Mouse (Mus musculus): ENCODE measurements around the gene Rint1.

Gene Rint1

GRCm38 (mm10) chr5:23787536-23788389 lies at the start of gene Rint1:
TSS of gene Rint1 (plus strand) at chr5:23787711.
- DNase-seq (ENCODE audit: low read depth) = peak; percentile 91

- no peak for DNase-seq (ENCODE audit: low read depth)
Observed at GRCm38 (mm10) chr5:23743261-23743660, 44.2 kb upstream of the Rint1 start.

GRCm38 (mm10) chr5:23749882-23750281 lies 37.6 kb upstream of the Rint1 start:
- no peak for DNase-seq (ENCODE audit: low read depth)

- no peak for DNase-seq (ENCODE audit: low read depth)
Observed at GRCm38 (mm10) chr5:23755591-23755990, 31.9 kb upstream of the Rint1 start.

- DNase-seq (ENCODE audit: low read depth) = no peak
Observed at GRCm38 (mm10) chr5:23756368-23756767, 31.1 kb upstream of the Rint1 start.

- no peak for DNase-seq (ENCODE audit: low read depth)
Observed at GRCm38 (mm10) chr5:23758633-23759032, 28.9 kb upstream of the Rint1 start.

- DNase-seq (ENCODE audit: low read depth) = no peak
Observed at GRCm38 (mm10) chr5:23762531-23762930, 25.0 kb upstream of the Rint1 start.

- no peak for DNase-seq (ENCODE audit: low read depth)
Observed at GRCm38 (mm10) chr5:23764557-23764956, 23.0 kb upstream of the Rint1 start.

- DNase-seq (ENCODE audit: low read depth) = peak; percentile 67
Observed at GRCm38 (mm10) chr5:23771105-23771504, 16.4 kb upstream of the Rint1 start.

- DNase-seq (ENCODE audit: low read depth) = no peak
Observed at GRCm38 (mm10) chr5:23774186-23774585, 13.3 kb upstream of the Rint1 start.

GRCm38 (mm10) chr5:23780516-23780915 lies 7.0 kb upstream of the Rint1 start:
- DNase-seq (ENCODE audit: low read depth) = no peak

GRCm38 (mm10) chr5:23781172-23781571 lies 6.3 kb upstream of the Rint1 start:
- no peak for DNase-seq (ENCODE audit: low read depth)

GRCm38 (mm10) chr5:23782051-23782810 lies 5.3 kb upstream of the Rint1 start:
- DNase-seq (ENCODE audit: low read depth) = no peak

GRCm38 (mm10) chr5:23782931-23783877 lies 4.3 kb upstream of the Rint1 start, which contains the start of gene Pus7:
TSS of gene Pus7 (minus strand) at chr5:23783711.
- DNase-seq (ENCODE audit: low read depth) = peak; percentile 82

GRCm38 (mm10) chr5:23788390-23788830 lies 899 bp downstream of the Rint1 start:
- no peak for DNase-seq (ENCODE audit: low read depth)

- peak; percentile 67 for DNase-seq (ENCODE audit: low read depth)
Observed at GRCm38 (mm10) chr5:23789078-23789612, 1.6 kb downstream of the Rint1 start.

GRCm38 (mm10) chr5:23792726-23793125 lies 5.2 kb downstream of the Rint1 start:
- no peak for DNase-seq (ENCODE audit: low read depth)

- DNase-seq (ENCODE audit: low read depth) = no peak
Observed at GRCm38 (mm10) chr5:23814841-23815240, 27.3 kb downstream of the Rint1 start.

- DNase-seq (ENCODE audit: low read depth) = no peak
Observed at GRCm38 (mm10) chr5:23816681-23817080, 29.2 kb downstream of the Rint1 start.

- no peak for DNase-seq (ENCODE audit: low read depth)
Observed at GRCm38 (mm10) chr5:23822306-23822705, 34.8 kb downstream of the Rint1 start.

GRCm38 (mm10) chr5:23824171-23824733 lies 36.7 kb downstream of the Rint1 start:
- DNase-seq (ENCODE audit: low read depth) = peak; percentile 7

Measured in c-Kit-positive CD71-positive TER-119-negative erythroid progenitor cells, embryonic 14.5 days (primary cell).